ENCODE assay signal across 8 mouse cellular contexts in genomic region chr10:78104555-78105490, GRCm38 (mm10). TPM values are rescaled to one million over a fixed set of nuclear protein-coding genes. Genes with fewer than 3 reads are reported as not detected.
A peak's percentile ranks its signal among the peaks of the same experiment; 100 is the strongest.
DNase-seq lines count a peak whose midpoint lies in the region; ATAC-seq lines count a peak whose summit lies in the region.

No protein-coding gene starts in this region.

- no peaks in the 10 kb centered on the region for H3K27me3 ChIP-seq in forebrain, embryonic 15.5 days
- H3K27me3 ChIP-seq in forebrain, embryonic 11.5 days (ENCODE audit: control insufficient read depth, insufficient read depth, low read length): no peaks in the 10 kb centered on the region

- WGBS in forebrain, embryonic 15.5 days: 62% methylated on average over 11 of the region's 11 CpGs
- 89% methylated on average over 11 of the region's 11 CpGs for WGBS in forebrain, embryonic 11.5 days

- H3K9ac ChIP-seq in forebrain, embryonic 15.5 days (replicated peaks): no peak overlapping the region
- no peak overlapping the region for H3K9ac ChIP-seq in forebrain, embryonic 11.5 days (ENCODE audit: low read length)

- H3K4me2 ChIP-seq in forebrain, embryonic 15.5 days (replicated peaks): peak overlapping the region; percentile 5
- no peak overlapping the region for H3K4me2 ChIP-seq in forebrain, embryonic 11.5 days (ENCODE audit: low read depth, low read length, severe bottlenecking)

- H3K27ac ChIP-seq in forebrain, embryonic 15.5 days (replicated peaks): peak overlapping the region; percentile 84
- no peak overlapping the region for H3K27ac ChIP-seq in forebrain, embryonic 11.5 days (ENCODE audit: low read depth, low read length)

- no peak; the same call in 1 of the 2 replicates for ATAC-seq in forebrain, embryonic 15.5 days (replicated peaks)
- no peak for ATAC-seq in forebrain, embryonic 11.5 days (replicated peaks; ENCODE audit: low FRiP score)

- no peak for DNase-seq in forebrain, embryonic 11.5 days (ENCODE audit: low spot score)
- DNase-seq in urinary bladder, postnatal 14 days (ENCODE audit: low spot score): peak; percentile 75
- DNase-seq in urinary bladder, postnatal 10 days (ENCODE audit: low spot score): no peak
- peak; percentile 64 to 74 for DNase-seq in kidney, postnatal 36 days
- peak; percentile 13 for DNase-seq in right cerebral cortex, postnatal 4 days
- DNase-seq in thymus, postnatal 25 days: no peak
- no peak for DNase-seq in heart, postnatal 10 days

- H3K4me3 ChIP-seq in forebrain, embryonic 15.5 days: no peak overlapping the region
- no peak overlapping the region for H3K4me3 ChIP-seq in forebrain, embryonic 11.5 days (ENCODE audit: low read depth, low read length)

- H3K4me1 ChIP-seq in forebrain, embryonic 15.5 days: peaks cover 25% of the 10 kb centered on the region
- 0 out of 2 replicates have a peak, but pooled peaks cover 2% of the 10 kb centered on the region for H3K4me1 ChIP-seq in forebrain, embryonic 11.5 days (replicated peaks; ENCODE audit: control insufficient read depth, insufficient read depth, low read length)

- intact Hi-C loops in heart, postnatal 10 days (cut with DNase I): no loop called here

- no peaks in the 10 kb centered on the region for H3K9me3 ChIP-seq in forebrain, embryonic 15.5 days
- no peaks in the 10 kb centered on the region for H3K9me3 ChIP-seq in forebrain, embryonic 11.5 days (ENCODE audit: control insufficient read depth, low read length)

- H3K36me3 ChIP-seq in forebrain, embryonic 15.5 days: no peaks in the 10 kb centered on the region
- no peaks in the 10 kb centered on the region for H3K36me3 ChIP-seq in forebrain, embryonic 11.5 days (ENCODE audit: control insufficient read depth, insufficient read depth, low read length)

RNA-seq across cellular contexts. Expression of gene Icosl, which starts 35.7 kb away (rescaled TPM):
- polyA plus RNA-seq in forebrain, embryonic 15.5 days (2015; fragmentation: Nextera tagmentation; extraction: Ambion mirVana): 0.56 and 0.66 TPM in 2 replicates
- polyA plus RNA-seq in forebrain, embryonic 11.5 days (2014; fragmentation: Nextera tagmentation; extraction: Ambion mirVana): 2.0 and 2.5 TPM in 2 replicates
- 1 to 10 TPM; 4.4 to 5.4 TPM for total RNA-seq in heart, postnatal 10 days (2021)

Comparison
In these comparisons a context has a peak if more than half of its experiments do, and no peak if none do; other contexts are left out.
1. DNase-seq: peak in urinary bladder, postnatal 14 days (single experiment), kidney, postnatal 36 days (2 of 2) and right cerebral cortex, postnatal 4 days (single experiment); none in forebrain, embryonic 11.5 days (single experiment), urinary bladder, postnatal 10 days (single experiment), thymus, postnatal 25 days (single experiment) and heart, postnatal 10 days (0 of 2).